Comparison of ENCODE assay signal across 18 mouse cellular contexts in the genomic region with DNA sequence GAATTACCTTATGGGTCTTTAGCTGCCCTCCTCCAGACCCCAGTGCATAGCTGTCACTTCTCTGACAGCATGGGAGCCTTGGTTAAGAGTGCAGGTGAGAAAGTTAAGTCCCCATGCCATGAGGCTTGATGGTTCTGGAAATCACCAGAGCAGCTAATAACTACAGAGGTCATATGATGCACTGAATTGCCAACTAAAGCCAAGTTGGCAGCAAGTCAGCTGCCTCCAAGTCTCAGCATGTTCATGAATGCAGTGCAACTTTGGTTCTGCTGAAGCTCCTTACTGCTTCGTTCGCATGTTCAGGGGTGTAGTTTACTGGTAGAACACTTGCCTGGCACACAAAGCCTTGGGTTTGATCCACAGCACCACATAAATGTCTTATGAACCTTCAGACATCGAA.
A peak's percentile ranks its signal among the peaks of the same experiment; 100 is the strongest.
DNase-seq lines count a peak whose midpoint lies in the region; ATAC-seq lines count a peak whose summit lies in the region.
"Had no signal": no experiment of that assay in that cellular context is flagged by ENCODE, and none has a peak within 500 bp of the region (broad histone marks: within the 10 kb centered on the region; RNA-seq: fewer than 3 reads in every experiment).

No protein-coding gene starts in this region.

- peak; percentile 18 for DNase-seq in adrenal gland, postnatal 14 days
- no peak for DNase-seq in adrenal gland, adult (ENCODE audit: inconsistent age in 2 of 2, low spot score in 1 of 2)
- peak; percentile 30 for DNase-seq in kidney, adult 11 months
- DNase-seq in kidney, postnatal 4 days = no peak
- DNase-seq in NIH3T3 (ENCODE audit: low read depth) = peak; percentile 49
- DNase-seq in kidney, postnatal 14 days = peak; percentile 27
- DNase-seq: adrenal gland, adult 8-10 months; cerebellum, adult 9-11 months; gastrocnemius, postnatal 25 days; layer of hippocampus, postnatal 36 days; lung, adult 2 months; spleen, adult 18-20 months had no signal

- ATAC-seq in activated CD4-positive, CD25-positive, alpha-beta regulatory T cell, adult 4 months = no peak
- ATAC-seq in CD4-positive, CD25-positive, alpha-beta regulatory T cell, adult 4 months = no peak
- ATAC-seq: forebrain, embryonic 16.5 days; hindbrain, postnatal 0 days; intestine, embryonic 16.5 days; midbrain, embryonic 13.5 days had no signal

Comparison
In these comparisons a context has a peak if more than half of its experiments do, and no peak if none do; other contexts are left out.
1. DNase-seq: peak in adrenal gland, postnatal 14 days (single experiment), kidney, adult 11 months (single experiment), NIH3T3 (single experiment) and kidney, postnatal 14 days (single experiment); none in adrenal gland, adult (0 of 2) and kidney, postnatal 4 days (0 of 2).